Mouse (Mus musculus): ENCODE results near the gene Vash1. TPM values are rescaled to one million over a fixed set of nuclear protein-coding genes. Genes with fewer than 3 reads are reported as not detected.

Vash1 gene
- polyA plus RNA-seq, 1 experiment from 2014 or later: 17.5 TPM

DNA sequence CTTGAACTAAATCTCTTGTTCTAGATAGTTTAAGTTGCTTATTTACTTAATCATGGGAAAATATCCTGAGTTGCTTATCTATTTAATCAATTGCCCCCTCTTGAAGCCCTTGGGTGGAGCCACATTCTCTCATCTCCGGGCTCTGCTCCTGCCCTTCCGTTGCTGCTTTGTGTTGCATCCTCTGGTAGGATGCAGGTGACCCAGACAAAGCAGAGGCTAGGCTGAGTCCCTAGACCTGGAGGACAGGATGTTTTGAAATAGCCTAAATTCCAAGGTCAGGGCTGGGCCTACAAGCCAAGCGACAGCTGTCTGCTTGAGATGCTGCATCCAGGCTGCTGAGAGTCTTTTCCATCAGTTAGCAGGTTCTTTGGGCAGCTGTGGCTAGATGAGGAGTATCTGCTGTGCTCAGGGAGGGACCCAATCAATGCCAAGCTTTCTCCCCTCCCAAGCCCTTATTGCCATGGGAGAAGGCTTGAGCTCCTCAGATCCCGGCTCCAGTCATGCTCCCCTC lies 9.0 kb downstream of the Vash1 start:
- 77% methylated on average over 4 of the region's 4 CpGs for WGBS
- no peaks in the 10 kb centered on the region for H3K27me3 ChIP-seq (ENCODE audit: low read depth, poor library complexity, severe bottlenecking)
- no peak for DNase-seq (ENCODE audit: low spot score)
- H3K36me3 ChIP-seq: peaks cover 97% of the 10 kb centered on the region
- peaks cover 33% of the 10 kb centered on the region for H3K4me1 ChIP-seq
- no peaks in the 10 kb centered on the region for H3K9me3 ChIP-seq (replicated peaks)
- H3K27ac ChIP-seq (replicated peaks): 0 out of 2 replicates have a peak overlapping the region, but pooled peaks have one; percentile 35
- no peak overlapping the region for H3K4me3 ChIP-seq

DNA sequence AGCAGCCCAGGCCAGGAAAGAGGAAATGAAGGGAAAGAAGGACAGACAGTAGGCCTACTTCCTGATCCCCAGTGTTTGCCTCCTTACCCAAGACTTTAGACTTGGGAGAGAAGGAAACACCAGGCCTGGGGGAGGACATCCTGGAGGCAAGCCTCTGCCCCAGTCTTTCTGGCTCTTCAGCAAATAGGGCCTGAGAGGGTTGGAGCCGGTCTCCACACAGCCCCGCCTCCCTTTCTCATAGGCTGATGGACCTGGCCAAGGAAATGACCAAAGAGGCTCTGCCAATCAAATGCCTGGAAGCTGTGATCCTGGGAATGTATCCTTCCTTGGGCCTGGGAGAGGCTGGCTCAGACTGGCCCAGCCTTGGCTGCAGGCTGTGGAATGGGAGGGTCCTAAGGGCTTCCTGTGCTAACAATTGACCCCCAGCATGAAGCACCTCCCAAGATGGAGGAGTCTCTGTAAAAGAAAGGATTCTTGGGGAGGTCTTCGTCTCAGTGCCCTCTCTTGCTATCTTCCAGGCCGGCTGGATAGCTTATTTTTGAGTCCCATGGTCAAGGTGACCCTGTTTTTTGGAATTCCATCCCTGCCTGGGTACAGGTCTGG lies 9.6 kb downstream of the Vash1 start:
- Histone ChIP-seq H3K36me3 (peaks cover 97% of the 10 kb centered on the region), H3K27ac (replicated peaks) (0 out of 2 replicates have a peak overlapping the region, but pooled peaks have one; percentile 35), H3K27me3 (ENCODE audit: low read depth, poor library complexity, severe bottlenecking) (no peaks in the 10 kb centered on the region), H3K4me1 (peaks cover 32% of the 10 kb centered on the region), H3K9me3 (replicated peaks) (no peaks in the 10 kb centered on the region), H3K4me3 (no peak overlapping the region)
- no peak for DNase-seq (ENCODE audit: low spot score)
- WGBS: 81% methylated on average over 4 of the region's 4 CpGs

DNA sequence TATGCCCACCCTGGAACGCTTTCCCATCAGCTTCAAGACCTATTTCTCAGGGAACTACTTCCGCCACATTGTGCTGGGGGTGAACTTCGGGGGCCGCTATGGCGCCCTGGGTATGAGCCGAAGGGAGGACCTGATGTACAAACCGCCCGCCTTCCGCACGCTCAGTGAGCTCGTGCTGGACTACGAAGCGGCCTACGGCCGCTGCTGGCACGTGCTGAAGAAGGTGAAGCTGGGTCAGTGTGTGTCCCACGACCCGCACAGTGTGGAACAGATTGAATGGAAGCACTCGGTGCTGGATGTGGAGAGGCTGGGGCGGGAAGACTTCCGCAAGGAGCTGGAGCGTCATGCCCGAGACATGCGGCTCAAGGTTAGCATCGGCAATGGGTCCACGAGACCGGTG lies 10.4 kb downstream of the Vash1 start:
- no peak for DNase-seq (ENCODE audit: low spot score)
- Histone ChIP-seq H3K4me1 (peaks cover 27% of the 10 kb centered on the region), H3K9me3 (replicated peaks) (no peaks in the 10 kb centered on the region), H3K27me3 (ENCODE audit: low read depth, poor library complexity, severe bottlenecking) (no peaks in the 10 kb centered on the region), H3K36me3 (peaks cover 92% of the 10 kb centered on the region), H3K4me3 (no peak overlapping the region), H3K27ac (replicated peaks) (no peak overlapping the region)
- 96% methylated on average over 27 of the region's 27 CpGs for WGBS

DNA sequence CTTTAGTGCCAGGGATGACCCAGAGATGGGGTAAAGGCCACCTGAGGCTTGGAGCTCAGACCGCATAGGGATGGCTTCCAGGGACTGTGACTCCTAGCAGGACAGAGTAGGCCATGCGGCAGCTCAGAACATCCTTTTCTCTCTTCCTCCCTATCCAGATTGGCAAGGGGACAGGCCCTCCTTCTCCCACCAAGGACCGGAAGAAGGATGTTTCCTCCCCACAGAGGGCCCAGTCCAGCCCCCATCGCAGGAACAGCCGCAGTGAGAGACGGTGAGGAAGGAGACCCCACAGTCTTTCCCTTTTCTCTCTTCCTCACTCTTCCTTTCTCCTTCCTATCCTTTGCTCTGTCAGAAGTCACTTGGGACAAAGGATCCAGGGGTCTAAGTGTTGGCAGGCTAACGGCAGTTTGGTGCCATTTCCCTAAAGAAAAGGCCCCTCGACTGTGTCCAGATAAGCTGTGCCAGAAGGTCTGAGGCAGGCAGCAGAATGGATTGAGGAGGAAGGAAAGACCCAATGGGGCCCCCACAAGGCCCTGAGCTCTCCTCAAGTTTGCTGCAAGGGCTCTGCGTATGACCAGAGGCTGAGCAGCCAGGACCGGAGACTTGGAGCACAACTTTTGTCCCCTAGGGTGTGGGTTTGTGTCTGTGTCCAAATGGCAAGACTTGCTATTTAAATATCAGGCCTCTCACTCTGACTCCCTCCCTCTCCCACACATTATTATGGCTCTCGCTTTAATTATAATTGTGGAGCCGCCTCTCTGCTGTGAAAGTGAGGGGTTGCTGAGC lies 12.4 kb downstream of the Vash1 start:
- 87% methylated on average over 12 of the region's 12 CpGs for WGBS
- Histone ChIP-seq H3K27me3 (ENCODE audit: low read depth, poor library complexity, severe bottlenecking) (no peaks in the 10 kb centered on the region), H3K4me1 (peaks cover 29% of the 10 kb centered on the region), H3K4me3 (no peak overlapping the region), H3K27ac (replicated peaks) (peak overlapping the region; percentile 1; the same call in 1 of the 2 replicates), H3K36me3 (peaks cover 92% of the 10 kb centered on the region), H3K9me3 (replicated peaks) (no peaks in the 10 kb centered on the region)
- DNase-seq (ENCODE audit: low spot score): no peak

DNA sequence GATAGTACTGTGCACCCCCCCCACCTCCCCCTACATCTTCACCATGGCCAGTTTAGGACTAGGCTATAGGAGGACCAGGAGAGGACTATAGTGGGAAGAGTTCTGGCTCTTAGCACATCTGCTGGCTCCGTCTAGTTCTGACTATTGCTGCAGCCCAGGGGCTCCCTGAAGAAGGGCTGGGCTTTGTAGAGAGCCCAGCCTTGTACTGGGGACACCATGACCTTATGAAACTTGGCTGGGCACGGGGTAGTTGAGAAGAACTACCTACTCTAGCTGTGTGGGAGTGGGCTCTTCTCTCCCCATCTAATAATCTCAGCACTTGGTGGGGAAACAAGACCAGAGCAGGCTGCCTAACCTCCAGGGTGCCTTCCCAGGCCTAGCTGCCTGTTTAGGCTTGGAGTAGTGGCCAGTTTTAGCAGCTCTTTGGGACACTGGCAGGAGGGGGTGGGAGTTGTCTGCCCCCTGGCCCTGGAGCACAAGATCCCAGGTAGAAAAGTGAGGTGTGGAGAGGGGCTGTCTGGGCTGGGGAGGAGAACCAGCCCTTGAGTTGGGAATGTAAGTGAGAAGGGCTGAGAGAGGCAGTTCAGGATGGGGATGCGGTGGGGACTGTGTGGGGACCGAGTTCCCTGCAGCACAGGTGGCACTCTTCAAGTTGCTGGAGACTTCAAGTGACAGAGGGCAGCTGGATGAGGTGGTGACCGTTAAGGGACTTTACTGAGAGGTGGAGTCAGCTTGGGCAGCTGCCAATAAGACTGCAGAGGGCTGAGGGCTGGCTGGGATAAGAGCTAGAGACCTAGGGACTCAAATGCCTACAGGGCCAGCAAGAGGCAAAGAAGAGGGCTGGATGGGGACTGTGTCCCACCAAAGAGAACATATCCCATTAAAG lies 14.2 kb downstream of the Vash1 start:
- Histone ChIP-seq H3K9me3 (replicated peaks) (peaks cover 7% of the 10 kb centered on the region; the same call in 1 of the 2 replicates), H3K4me3 (no peak overlapping the region), H3K36me3 (peaks cover 92% of the 10 kb centered on the region), H3K27ac (replicated peaks) (peak overlapping the region; percentile 14; the same call in 1 of the 2 replicates), H3K4me1 (peaks cover 25% of the 10 kb centered on the region), H3K27me3 (ENCODE audit: low read depth, poor library complexity, severe bottlenecking) (no peaks in the 10 kb centered on the region)
- DNase-seq (ENCODE audit: low spot score): no peak
- 69% methylated on average over 5 of the region's 5 CpGs for WGBS

DNA sequence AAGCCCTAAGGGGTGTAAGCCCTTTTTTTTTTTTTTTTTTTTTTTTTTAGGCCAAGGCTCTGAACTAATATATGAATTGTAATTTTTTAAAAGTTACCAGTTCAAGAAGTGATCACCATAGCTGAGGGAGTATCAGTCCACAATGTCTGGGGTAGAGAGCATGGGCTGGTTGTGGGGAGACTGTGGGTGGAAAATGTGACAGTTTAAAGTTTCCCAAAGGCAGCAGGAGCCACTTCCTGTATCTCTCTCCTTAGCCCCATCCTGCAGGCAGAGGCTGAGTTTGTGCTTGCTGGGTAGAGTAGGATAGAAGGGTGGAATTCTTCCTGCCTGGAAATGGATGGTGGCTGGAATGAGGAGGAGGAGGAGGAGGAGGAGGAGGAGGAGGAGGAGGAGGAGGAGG lies 14.9 kb downstream of the Vash1 start:
- peaks cover 7% of the 10 kb centered on the region; the same call in 1 of the 2 replicates for H3K9me3 ChIP-seq (replicated peaks)
- H3K4me1 ChIP-seq: peaks cover 29% of the 10 kb centered on the region
- no peak overlapping the region for H3K4me3 ChIP-seq
- H3K36me3 ChIP-seq: peaks cover 85% of the 10 kb centered on the region
- no peaks in the 10 kb centered on the region for H3K27me3 ChIP-seq (ENCODE audit: low read depth, poor library complexity, severe bottlenecking)
- no peak for DNase-seq (ENCODE audit: low spot score)
- no peak overlapping the region for H3K27ac ChIP-seq (replicated peaks)

DNA sequence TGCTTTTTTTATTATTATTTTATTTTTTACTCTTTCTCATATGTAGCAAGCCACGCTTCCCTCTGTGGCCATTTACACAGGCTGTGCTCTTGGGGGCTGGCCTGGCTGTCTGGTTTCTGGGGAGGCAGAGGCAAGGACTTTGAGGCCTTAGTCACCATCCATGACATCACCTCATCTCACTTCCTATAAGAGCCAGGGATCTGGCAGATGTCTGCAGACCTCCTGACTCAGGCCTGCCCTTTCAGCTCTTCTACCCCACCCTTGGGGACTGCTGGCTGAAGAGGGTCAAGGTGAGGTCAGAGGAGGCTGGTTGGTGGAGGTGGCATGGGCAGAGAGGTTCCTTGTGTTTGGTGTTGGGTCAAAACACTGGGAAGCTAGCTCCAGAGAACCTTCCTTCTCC lies 15.9 kb downstream of the Vash1 start:
- H3K36me3 ChIP-seq: peaks cover 75% of the 10 kb centered on the region

DNA sequence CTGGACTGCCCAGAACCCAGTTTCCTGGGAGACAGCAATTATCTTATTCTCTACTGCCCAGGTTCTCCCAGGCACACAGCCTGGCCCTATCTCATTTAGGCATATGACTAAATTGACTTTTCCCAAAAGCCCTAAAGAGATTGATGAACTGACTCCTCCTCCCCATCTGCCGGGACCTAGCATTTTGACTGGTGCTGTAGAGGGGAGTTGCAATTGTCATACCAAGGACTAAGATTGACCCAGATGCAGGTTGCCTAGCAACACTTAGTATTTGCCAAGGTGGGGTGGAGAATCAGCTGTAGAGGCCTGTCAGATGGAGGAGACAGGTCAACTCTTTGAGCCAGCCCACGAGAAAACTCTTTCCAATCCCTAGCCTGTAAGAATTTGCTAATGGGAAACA lies 19.5 kb downstream of the Vash1 start:
- Histone ChIP-seq H3K36me3 (peaks cover 43% of the 10 kb centered on the region), H3K27me3 (ENCODE audit: low read depth, poor library complexity, severe bottlenecking) (no peaks in the 10 kb centered on the region), H3K27ac (replicated peaks) (no peak overlapping the region), H3K9me3 (replicated peaks) (peaks cover 7% of the 10 kb centered on the region; the same call in 1 of the 2 replicates), H3K4me1 (peaks cover 51% of the 10 kb centered on the region), H3K4me3 (no peak overlapping the region)
- no peak for DNase-seq (ENCODE audit: low spot score)
- 70% methylated on average over 2 of the region's 2 CpGs for WGBS

More for the DNA sequence above, 15.9 kb downstream of the Vash1 start:
- Histone ChIP-seq H3K4me1 (peaks cover 39% of the 10 kb centered on the region), H3K9me3 (replicated peaks) (peaks cover 7% of the 10 kb centered on the region; the same call in 1 of the 2 replicates), H3K27ac (replicated peaks) (no peak overlapping the region), H3K27me3 (ENCODE audit: low read depth, poor library complexity, severe bottlenecking) (no peaks in the 10 kb centered on the region), H3K4me3 (no peak overlapping the region)
- WGBS: 86% methylated on average over 1 of the region's 1 CpGs
- no peak for DNase-seq (ENCODE audit: low spot score)

DNA sequence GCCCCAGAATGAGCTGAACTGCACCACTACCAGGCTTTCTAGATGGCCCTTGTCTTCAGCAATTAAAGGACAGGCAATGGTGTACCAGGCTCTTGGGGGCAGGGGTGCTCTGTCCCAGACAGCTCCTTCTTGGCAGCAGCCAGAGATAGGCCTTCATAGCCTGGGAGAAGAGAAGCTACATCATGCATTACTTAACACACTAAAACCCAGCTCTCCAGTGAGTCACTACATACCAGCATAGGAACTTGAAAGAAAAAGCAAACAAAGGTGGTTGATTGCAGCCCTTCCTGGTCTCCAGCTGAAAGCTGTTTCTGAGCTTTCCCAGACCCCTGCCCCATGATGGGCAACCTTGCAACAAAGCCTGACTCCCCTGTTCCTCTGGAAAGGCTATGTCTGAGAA lies 20.0 kb downstream of the Vash1 start:
- Histone ChIP-seq H3K4me3 (no peak overlapping the region; the same call in 1 of the 2 replicates), H3K27ac (replicated peaks) (peak overlapping the region; percentile 46; the same call in 1 of the 2 replicates), H3K27me3 (ENCODE audit: low read depth, poor library complexity, severe bottlenecking) (no peaks in the 10 kb centered on the region), H3K36me3 (peaks cover 48% of the 10 kb centered on the region), H3K9me3 (replicated peaks) (peaks cover 7% of the 10 kb centered on the region; the same call in 1 of the 2 replicates), H3K4me1 (peaks cover 51% of the 10 kb centered on the region)
- DNase-seq (ENCODE audit: low spot score): no peak

DNA sequence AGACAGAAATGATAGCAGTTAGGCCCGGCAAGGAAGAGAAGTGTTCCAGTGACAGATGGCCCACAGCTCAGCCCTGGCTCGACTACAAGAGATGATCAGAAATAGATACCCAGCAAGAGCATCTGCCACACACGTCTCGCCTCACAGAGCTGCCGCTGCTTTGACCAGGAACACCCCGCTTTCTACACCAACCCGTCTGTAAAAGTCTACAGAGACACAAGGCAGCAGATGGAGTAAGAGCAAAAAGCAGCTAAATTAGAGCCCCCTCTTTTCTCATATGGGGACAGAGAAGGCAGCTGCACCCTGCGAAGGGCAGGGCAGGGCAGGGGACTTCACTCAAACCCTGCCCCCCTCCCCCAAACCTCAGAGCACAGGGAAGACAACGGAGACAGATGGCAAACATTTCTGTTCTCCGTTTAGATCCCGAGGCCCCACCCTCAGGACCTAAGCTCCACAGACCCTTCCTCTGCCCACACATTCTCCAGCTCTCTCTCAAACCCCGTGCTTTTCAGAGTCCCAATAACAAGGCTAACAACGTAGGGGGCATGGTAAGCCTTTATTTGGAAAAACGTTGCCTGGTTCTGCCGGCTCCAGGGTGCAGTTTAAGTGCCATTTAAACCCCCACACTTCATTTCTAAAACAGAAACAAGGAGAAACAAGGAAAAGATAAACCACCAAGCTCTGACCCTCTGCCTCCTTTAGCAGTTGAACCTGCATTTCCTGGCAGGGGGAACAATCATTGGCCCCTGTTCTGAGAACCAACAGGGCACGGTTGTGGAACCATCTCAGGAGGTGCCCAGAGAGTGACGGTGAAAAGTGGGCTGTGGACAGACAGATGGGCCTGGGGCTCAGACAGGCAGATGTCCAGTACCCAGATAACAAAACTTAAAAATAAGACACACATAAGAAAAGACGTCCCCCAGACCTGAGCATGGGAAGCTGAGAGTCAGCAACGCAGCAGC lies 21.7 kb downstream of the Vash1 start:
- 36% methylated on average over 19 of the region's 19 CpGs for WGBS
- DNase-seq (ENCODE audit: low spot score): no peak

DNA sequence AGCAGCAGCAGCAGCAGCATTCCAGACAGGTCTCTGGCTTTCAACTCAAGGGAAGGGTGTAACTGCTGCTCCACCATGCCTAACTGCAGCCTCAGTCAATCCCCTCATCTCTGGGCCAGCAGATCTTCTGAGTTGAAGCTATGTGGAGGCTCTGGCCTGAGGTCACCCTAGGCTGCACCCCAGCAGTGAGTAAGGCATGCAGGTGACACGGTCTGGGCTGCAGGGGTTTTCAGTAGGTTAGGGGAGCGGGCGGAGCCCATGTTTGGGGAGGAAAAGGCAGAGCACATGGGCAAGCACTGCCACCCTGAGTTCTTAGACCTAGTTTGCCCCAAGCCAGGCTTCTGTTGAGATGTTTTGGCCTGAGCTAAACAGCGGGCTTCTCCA lies 22.4 kb downstream of the Vash1 start:
- Histone ChIP-seq H3K36me3 (peaks cover 29% of the 10 kb centered on the region), H3K27me3 (ENCODE audit: low read depth, poor library complexity, severe bottlenecking) (no peaks in the 10 kb centered on the region), H3K4me3 (no peak overlapping the region), H3K9me3 (replicated peaks) (peaks cover 7% of the 10 kb centered on the region; the same call in 1 of the 2 replicates), H3K27ac (replicated peaks) (peak overlapping the region; percentile 74), H3K4me1 (peaks cover 46% of the 10 kb centered on the region)
- 66% methylated on average over 4 of the region's 4 CpGs for WGBS
- no peak for DNase-seq (ENCODE audit: low spot score)

More for the DNA sequence above, 21.7 kb downstream of the Vash1 start:
- peak overlapping the region; percentile 74 for H3K27ac ChIP-seq (replicated peaks)
- peaks cover 7% of the 10 kb centered on the region; the same call in 1 of the 2 replicates for H3K9me3 ChIP-seq (replicated peaks)
- no peaks in the 10 kb centered on the region for H3K27me3 ChIP-seq (ENCODE audit: low read depth, poor library complexity, severe bottlenecking)
- H3K36me3 ChIP-seq: peaks cover 36% of the 10 kb centered on the region
- H3K4me1 ChIP-seq: peaks cover 46% of the 10 kb centered on the region
- H3K4me3 ChIP-seq: peak overlapping the region; percentile 11; the same call in 1 of the 2 replicates

All from midbrain, embryonic 10.5 days (tissue).